Mouse (Mus musculus) neural tube, embryonic 14.5 days (tissue): Measurements from ENCODE around the gene Chsy1. TPM values are rescaled to one million over a fixed set of nuclear protein-coding genes. Genes with fewer than 3 reads are reported as not detected.
A peak's percentile ranks its signal among the peaks of the same experiment; 100 is the strongest.

Experiments used
- ATAC-seq: fragments of 200-750 bp; cut with Nextera tagmentation; 2 replicates; pipeline ENCODE4 v1.8.0; 2017; ENCODE audit warnings: low read depth, mild to moderate bottlenecking, moderate TSS enrichment, moderate library complexity
- H3K27ac ChIP-seq: fragments of 300-500 bp; sonication (generic); 2 replicates; pipeline ENCODE4 v1.5.1; 2014; ENCODE audit warnings: low read depth, mild to moderate bottlenecking, control low read depth, low read length, moderate library complexity, mixed read lengths
- H3K27me3 ChIP-seq: fragments of 300-500 bp; sonication (generic); 2 replicates; pipeline ENCODE4 v1.6.1; 2014; ENCODE audit warnings: low read length; ENCODE audit not compliant: control insufficient read depth, insufficient read depth
- H3K36me3 ChIP-seq: fragments of 300-500 bp; sonication (generic); 2 replicates; pipeline ENCODE4 v1.6.1; 2014; ENCODE audit warnings: low read length, mixed read lengths; ENCODE audit not compliant: control insufficient read depth, insufficient read depth
- H3K4me1 ChIP-seq: fragments of 300-500 bp; sonication (generic); 2 replicates; pipeline ENCODE4 v1.6.1; 2014; ENCODE audit warnings: low read length; ENCODE audit not compliant: control insufficient read depth, insufficient read depth
- H3K4me2 ChIP-seq: fragments of 300-500 bp; sonication (generic); 2 replicates; pipeline ENCODE4 v1.6.1; 2014; ENCODE audit warnings: mild to moderate bottlenecking, low read depth, low read length, control low read depth
- H3K4me3 ChIP-seq: fragments of 300-500 bp; sonication (generic); 2 replicates; pipeline ENCODE4 v1.5.1; 2014; ENCODE audit warnings: low read depth, low read length, control low read depth, mixed read lengths
- H3K9ac ChIP-seq: fragments of 300-500 bp; sonication (generic); replicated peaks from 2 replicates; pipeline ENCODE4 v1.6.1; 2014; ENCODE audit warnings: low read depth, mild to moderate bottlenecking, control low read depth, low read length, mixed read lengths
- H3K9me3 ChIP-seq: fragments of 300-500 bp; sonication (generic); 2 replicates; pipeline ENCODE4 v1.6.1; 2016; ENCODE audit warnings: low read length; ENCODE audit not compliant: control insufficient read depth
- WGBS: fragments of 180-500 bp; shearing (Covaris S2); extraction: QIAGEN DNeasy Blood & Tissue Kit; methylation state at CpG from one replicate; pipeline ENCODE4 v1.1.7; 2014; 5-methylcytosine and 5-hydroxymethylcytosine counted together
- polyA plus RNA-seq: library from polyadenylated mRNA; unstranded; fragments of >200 nt; fragmentation: Nextera tagmentation; extraction: Ambion mirVana; gene quantifications from 2 replicates; pipeline ENCODE4 v1.2.1, GENCODE M21; 2014

Gene Chsy1
- 16.1 and 16.4 TPM in 2 replicates for polyA plus RNA-seq

DNA sequence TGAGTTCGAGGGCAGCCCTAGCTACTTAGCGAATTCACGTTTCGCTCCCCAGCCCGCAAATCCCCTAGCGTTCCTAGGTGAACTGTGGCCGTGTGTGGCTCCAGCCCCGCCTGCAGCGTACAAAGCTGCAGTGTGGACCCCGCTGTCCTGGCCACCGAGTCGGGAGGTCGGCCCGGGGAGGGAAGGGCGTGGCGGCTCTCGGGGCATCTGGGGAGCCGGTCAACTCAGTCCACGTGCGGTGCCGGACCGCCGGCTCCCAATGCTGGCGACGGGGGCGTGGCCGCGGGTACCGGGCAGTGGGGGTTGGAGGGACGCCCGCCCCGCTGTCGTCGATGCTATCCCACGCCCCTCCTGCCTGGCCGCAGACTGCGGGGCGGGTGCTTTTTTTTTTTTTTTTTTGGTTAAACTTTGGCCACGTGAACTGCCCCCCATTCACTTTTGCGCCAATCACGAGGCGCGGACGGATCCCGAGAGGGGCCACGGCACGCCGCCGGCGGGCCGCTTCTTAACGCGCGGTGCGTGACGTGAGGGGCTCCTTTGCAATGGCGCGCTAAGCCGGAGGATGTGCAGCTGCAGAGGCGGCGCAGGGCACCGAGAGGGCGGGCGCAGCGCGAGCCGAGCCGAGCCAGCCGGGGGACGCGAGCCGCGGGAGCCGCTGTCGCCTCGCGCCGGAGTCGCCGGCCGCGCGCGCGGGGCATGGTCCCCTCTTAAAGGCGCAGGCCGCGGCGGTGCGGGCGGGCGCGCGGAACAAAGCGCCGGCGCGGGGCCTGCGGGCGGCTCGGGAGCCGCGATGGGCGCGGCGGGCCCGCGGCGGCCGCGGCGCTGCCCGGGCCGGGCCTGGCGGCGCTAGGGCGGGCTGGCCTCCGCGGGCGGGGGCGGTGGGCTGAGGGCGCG, at the start of gene Chsy1:
Gene Chsy1, plus strand, starts transcription at position 555 of the 894 bp plus-strand sequence.
- H3K9me3 ChIP-seq = no peaks in the 10 kb centered on the region
- H3K27me3 ChIP-seq = no peaks in the 10 kb centered on the region
- under 1% methylated on average over 109 of the region's 123 CpGs for WGBS
- peaks cover 15% of the 10 kb centered on the region for H3K4me1 ChIP-seq
- H3K4me2 ChIP-seq = peak within 1 kb of the TSS; percentile 87
- peak within 1 kb of the TSS; percentile 84 for H3K4me3 ChIP-seq
- no peaks in the 10 kb centered on the region for H3K36me3 ChIP-seq
- peak within 1 kb of the TSS; percentile 92 for H3K9ac ChIP-seq
- peak; percentile 90 for ATAC-seq
- H3K27ac ChIP-seq = peak within 1 kb of the TSS; percentile 93

DNA sequence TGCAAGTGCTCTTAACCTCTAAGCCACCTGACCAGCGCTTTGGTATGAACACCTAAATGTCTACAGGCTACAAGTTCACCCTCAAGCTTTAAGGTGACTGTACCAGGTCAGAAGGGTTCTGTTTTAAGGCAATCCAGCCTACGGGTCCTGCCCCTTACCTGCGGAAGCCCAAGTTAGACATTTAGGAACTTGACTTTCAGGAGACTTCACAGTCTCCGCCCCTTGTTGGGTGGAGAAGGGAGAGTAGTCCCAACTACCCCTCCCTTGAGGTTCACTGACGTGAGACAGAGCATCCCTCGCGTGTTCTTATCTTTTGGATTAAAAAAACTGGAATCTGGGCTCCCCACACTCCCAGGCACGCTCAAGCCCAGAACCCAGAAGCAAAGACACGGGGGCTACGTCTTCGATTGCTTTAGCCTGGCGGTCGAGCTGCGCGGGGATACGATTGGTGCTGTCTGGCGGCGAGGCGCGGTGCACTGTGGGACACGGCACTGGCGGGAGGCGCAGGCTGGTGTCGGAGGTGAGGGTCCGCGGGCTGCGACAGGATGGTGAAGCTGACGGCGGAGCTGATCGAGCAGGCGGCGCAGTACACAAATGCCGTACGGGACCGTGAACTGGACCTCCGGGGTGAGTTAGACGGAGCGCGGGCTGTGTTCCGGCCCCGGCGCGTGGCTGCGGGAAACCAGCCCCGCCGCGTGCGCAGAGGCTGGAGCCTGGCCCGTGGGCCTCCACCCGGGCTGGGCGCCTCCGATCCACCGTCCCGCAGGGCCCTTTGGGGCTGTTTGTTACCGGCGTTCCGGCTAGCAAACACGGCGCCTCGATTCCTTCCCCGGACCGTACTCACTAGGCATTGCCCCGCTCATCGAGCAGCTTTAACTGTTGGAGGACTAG, 49.0 kb upstream of the Chsy1 start:
- peak overlapping the region; percentile 84 for H3K9ac ChIP-seq
- H3K4me3 ChIP-seq = peak overlapping the region; percentile 94
- no peaks in the 10 kb centered on the region for H3K27me3 ChIP-seq
- peak; percentile 95 for ATAC-seq
- H3K36me3 ChIP-seq = no peaks in the 10 kb centered on the region
- peak overlapping the region; percentile 88 for H3K4me2 ChIP-seq
- peaks cover 8% of the 10 kb centered on the region for H3K4me1 ChIP-seq
- no peaks in the 10 kb centered on the region for H3K9me3 ChIP-seq
- peak overlapping the region; percentile 69 for H3K27ac ChIP-seq
- under 1% methylated on average over 62 of the region's 64 CpGs for WGBS

DNA sequence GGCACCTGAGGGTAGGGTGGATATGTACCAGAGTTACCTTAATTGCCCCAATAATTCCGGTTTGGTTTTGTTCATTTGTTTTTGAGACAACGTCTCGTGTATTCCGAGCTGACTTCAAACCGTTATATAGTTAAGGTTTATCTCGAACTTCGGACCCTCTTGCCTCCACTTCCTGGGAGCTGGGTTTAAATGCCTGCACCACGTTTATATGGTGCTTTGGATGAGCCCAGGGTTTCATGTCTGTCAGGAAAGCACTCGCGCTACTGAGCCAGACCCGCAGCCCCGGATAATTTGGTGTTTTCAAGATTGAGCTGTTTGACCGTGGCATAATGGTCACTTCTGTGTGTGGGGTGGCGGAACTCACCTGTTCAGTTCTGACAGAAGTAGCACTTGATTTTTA, 48.3 kb upstream of the Chsy1 start:
- peak overlapping the region; percentile 88 for H3K4me2 ChIP-seq
- no peaks in the 10 kb centered on the region for H3K9me3 ChIP-seq
- H3K9ac ChIP-seq = peak overlapping the region; percentile 84
- peaks cover 5% of the 10 kb centered on the region; the same call in 1 of the 2 replicates for H3K36me3 ChIP-seq
- no peak for ATAC-seq
- 2% methylated on average over 14 of the region's 14 CpGs for WGBS
- no peaks in the 10 kb centered on the region for H3K27me3 ChIP-seq
- H3K4me1 ChIP-seq = peaks cover 8% of the 10 kb centered on the region
- H3K27ac ChIP-seq = no peak overlapping the region
- peak overlapping the region; percentile 94 for H3K4me3 ChIP-seq

DNA sequence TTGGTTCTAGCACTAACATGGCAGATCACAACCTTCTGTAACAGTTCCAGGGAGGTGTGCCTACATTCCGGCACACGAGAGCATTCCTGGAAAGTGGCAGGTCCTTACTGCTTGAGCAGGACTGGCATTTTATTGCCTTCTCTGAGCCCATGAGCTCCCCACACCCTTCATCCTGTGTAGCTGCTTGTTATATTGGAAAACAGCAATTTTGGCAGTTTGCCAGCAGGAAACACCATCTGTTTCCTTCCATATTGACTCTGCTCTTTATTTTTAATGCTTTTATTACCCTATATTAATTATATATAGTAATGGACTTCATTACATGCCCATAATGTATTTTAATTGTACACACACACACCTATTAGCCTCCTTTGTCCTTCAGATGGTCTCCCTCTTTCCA, 32.9 kb upstream of the Chsy1 start:
- Histone ChIP-seq H3K27ac (no peak overlapping the region), H3K4me1 (peaks cover 9% of the 10 kb centered on the region; the same call in 1 of the 2 replicates), H3K36me3 (peaks cover 38% of the 10 kb centered on the region), H3K4me2 (no peak overlapping the region), H3K9me3 (no peaks in the 10 kb centered on the region), H3K4me3 (no peak overlapping the region), H3K27me3 (no peaks in the 10 kb centered on the region), H3K9ac (no peak overlapping the region)
- WGBS = 54% methylated on average over 2 of the region's 2 CpGs
- ATAC-seq = no peak

DNA sequence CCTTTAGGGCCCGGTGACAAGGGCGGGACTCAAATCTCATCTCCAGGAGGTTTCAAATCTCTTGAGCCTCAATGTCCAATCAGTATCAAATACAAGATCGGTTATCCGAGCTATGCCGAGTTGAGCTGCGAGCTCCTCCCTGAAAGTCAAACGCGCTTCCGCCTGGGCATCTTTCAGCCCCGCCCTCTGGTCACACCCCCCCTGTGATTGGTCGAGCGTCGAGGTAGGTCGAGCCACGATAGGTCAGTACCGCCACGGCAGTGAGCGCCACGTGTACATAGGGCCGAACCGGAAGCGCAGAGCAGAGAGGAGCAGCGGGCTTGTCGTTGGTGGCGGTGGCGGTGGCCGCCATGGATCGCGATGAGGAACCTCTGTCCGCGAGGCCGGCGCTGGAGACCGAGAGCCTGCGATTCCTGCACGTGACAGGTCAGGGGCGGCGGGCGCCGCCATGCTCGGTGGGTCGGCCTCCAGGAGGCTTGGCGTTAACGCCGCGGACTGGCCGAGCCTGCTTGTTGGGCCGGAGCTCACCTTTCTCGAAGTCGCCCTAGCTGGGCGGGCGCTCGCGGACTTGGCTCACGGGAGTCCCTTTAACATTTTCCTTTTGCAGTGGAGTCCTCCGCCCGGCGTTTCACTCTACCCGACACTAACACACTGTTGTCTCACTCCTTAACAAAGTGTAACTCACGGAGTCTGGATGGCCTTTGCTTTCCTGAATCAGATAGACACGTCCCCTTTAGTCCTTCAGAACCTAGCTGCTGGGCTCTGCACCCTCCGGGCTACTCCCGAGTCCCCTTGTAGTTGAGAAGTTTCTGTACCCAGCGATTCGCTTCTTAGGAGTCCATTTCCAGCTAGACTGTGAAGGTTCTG, 29.7 kb upstream of the Chsy1 start, which contains the start of gene Selenos:
Gene Selenos, plus strand, starts transcription at position 286 of the 867 bp plus-strand sequence.
- ATAC-seq = peak; percentile 100
- WGBS = under 1% methylated on average over 65 of the region's 65 CpGs
- peak within 1 kb of the TSS; percentile 91 for H3K4me2 ChIP-seq
- peaks cover 29% of the 10 kb centered on the region for H3K36me3 ChIP-seq
- no peaks in the 10 kb centered on the region for H3K27me3 ChIP-seq
- no peaks in the 10 kb centered on the region for H3K9me3 ChIP-seq
- peak within 1 kb of the TSS; percentile 72 for H3K27ac ChIP-seq
- peak within 1 kb of the TSS; percentile 64 for H3K9ac ChIP-seq
- peaks cover 10% of the 10 kb centered on the region; the same call in 1 of the 2 replicates for H3K4me1 ChIP-seq
- peak within 1 kb of the TSS; percentile 79 for H3K4me3 ChIP-seq

DNA sequence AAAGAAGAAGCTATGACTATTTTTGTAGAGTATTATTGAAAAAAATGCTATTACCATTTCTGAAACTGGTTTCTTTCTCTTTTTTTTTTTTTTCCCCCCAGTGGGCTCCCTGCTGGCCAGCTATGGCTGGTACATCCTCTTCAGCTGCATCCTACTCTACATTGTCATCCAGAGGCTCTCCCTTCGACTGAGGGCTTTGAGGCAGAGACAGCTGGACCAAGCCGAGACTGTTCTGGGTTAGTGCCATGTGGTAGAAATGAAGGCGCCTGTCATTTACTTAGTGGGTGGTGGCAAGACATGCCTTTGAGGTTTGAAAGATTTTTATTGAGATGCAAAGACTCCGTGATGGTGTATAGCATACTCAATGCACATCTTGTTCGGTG, 29.1 kb upstream of the Chsy1 start:
- ATAC-seq = no peak

DNA sequence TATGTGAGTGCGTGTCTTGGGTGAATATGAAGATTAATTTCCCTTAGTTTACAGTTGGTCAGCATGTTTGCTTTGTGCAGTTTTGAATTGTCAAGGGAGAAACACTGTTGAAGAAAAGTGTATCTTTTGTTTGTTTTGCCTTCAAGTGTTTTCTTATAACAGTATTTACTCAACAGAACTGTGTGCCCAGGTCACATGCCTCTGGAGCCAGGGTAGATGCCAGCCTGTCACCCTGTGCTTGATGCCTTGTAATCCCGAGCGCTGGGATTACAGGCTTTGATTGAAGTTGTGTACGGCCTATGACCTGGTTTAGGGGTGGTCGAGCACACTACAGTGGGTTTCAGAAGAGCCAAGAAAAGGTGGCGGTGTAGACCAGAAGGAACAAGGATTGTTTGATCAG, 25.6 kb upstream of the Chsy1 start:
- no peaks in the 10 kb centered on the region for H3K9me3 ChIP-seq
- peaks cover 10% of the 10 kb centered on the region; the same call in 1 of the 2 replicates for H3K4me1 ChIP-seq
- no peak overlapping the region for H3K27ac ChIP-seq
- WGBS = 92% methylated on average over 6 of the region's 6 CpGs
- no peaks in the 10 kb centered on the region for H3K27me3 ChIP-seq
- no peak for ATAC-seq
- peaks cover 38% of the 10 kb centered on the region for H3K36me3 ChIP-seq
- H3K4me3 ChIP-seq = no peak overlapping the region
- H3K4me2 ChIP-seq = no peak overlapping the region
- H3K9ac ChIP-seq = no peak overlapping the region

More for the DNA sequence above, 29.1 kb upstream of the Chsy1 start:
- WGBS = 40% methylated on average over 5 of the region's 5 CpGs
- H3K4me2 ChIP-seq = peak overlapping the region; percentile 91
- H3K4me1 ChIP-seq = peaks cover 10% of the 10 kb centered on the region; the same call in 1 of the 2 replicates
- H3K36me3 ChIP-seq = peaks cover 27% of the 10 kb centered on the region
- no peaks in the 10 kb centered on the region for H3K9me3 ChIP-seq
- H3K4me3 ChIP-seq = peak overlapping the region; percentile 79
- H3K27me3 ChIP-seq = no peaks in the 10 kb centered on the region
- no peak overlapping the region; the same call in 1 of the 2 replicates for H3K27ac ChIP-seq
- H3K9ac ChIP-seq = peak overlapping the region; percentile 64

DNA sequence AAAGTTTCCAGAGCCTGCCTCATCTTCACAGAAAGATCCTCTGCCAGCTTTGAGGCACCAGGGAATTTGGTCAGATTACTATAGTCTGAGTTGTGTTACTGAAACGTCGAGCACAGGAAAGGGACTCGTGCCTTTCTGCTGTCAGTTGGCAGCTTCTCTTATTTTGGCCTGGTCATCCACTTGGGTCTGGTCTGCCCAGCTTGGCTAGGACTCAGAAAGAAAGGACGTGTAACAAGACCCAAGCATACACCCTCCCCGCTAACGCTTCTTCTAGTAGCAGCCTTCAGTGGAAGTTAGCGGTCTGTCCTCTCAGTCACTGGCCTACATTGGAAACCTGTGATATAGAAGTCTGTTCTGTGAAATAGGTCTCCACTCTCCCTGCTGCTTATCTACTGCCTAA, 24.8 kb upstream of the Chsy1 start:
- H3K27ac ChIP-seq = no peak overlapping the region
- no peak overlapping the region for H3K4me2 ChIP-seq
- no peaks in the 10 kb centered on the region for H3K27me3 ChIP-seq
- H3K9me3 ChIP-seq = no peaks in the 10 kb centered on the region
- 87% methylated on average over 7 of the region's 7 CpGs for WGBS
- H3K9ac ChIP-seq = no peak overlapping the region
- peaks cover 44% of the 10 kb centered on the region for H3K36me3 ChIP-seq
- ATAC-seq = no peak
- no peak overlapping the region for H3K4me3 ChIP-seq
- H3K4me1 ChIP-seq = peaks cover 10% of the 10 kb centered on the region; the same call in 1 of the 2 replicates
